Mouse (Mus musculus) lung, adult 2 months (tissue): Measurements from ENCODE around the gene Zfp524. TPM values are rescaled to one million over a fixed set of nuclear protein-coding genes. Genes with fewer than 3 reads are reported as not detected.

ENCODE experiments used
- DNase-seq: peaks from one replicate; pipeline ENCODE4 v3.0.0; 2022
- H3K4me1 ChIP-seq: fragments of 200-500 bp; 2 replicates; pipeline ENCODE4 v1.6.1; 2011; ENCODE audit warnings: low read length; ENCODE audit not compliant: control insufficient read depth, insufficient read depth
- H3K4me3 ChIP-seq: fragments of 200-500 bp; replicated peaks from 2 replicates; pipeline ENCODE3; 2011; ENCODE audit warnings: low read depth, mild to moderate bottlenecking, control low read depth, low read length; ENCODE audit errors: extremely low read depth
- CTCF ChIP-seq: fragments of 200-500 bp; IDR thresholded peaks from 2 replicates; pipeline ENCODE4 v1.5.1; 2011; ENCODE audit warnings: mild to moderate bottlenecking, low read length, control low read depth; ENCODE audit not compliant: insufficient read depth
- POLR2A ChIP-seq: fragments of 200-500 bp; IDR thresholded peaks from 2 replicates; pipeline ENCODE4 v1.6.1; 2011; ENCODE audit warnings: low read depth, mild to moderate bottlenecking, control low read depth, low read length, borderline replicate concordance; ENCODE audit errors: extremely low read depth
- WGBS: fragments of 180-500 bp; shearing (Covaris S2); methylation state at CpG from one replicate; pipeline ENCODE4 v1.1.7; 2018; 5-methylcytosine and 5-hydroxymethylcytosine counted together
- polyA plus RNA-seq: library from polyadenylated mRNA; depleted of rRNA; stranded (reverse); fragments of >200 nt; gene quantifications from 2 replicates; pipeline ENCODE4 v1.2.3, GENCODE M21; 2012

The Zfp524 gene
- polyA plus RNA-seq, 1 experiment, result 37.0 TPM

- WGBS, result 95% methylated on average over 21 of the region's 21 CpGs
- Histone ChIP-seq H3K4me3 (no peak overlapping the region), H3K4me1 (0 out of 2 replicates have a peak, but pooled peaks cover 2% of the 10 kb centered on the region)
- no peak for TF ChIP-seq CTCF
- TF ChIP-seq POLR2A, result no peak
- no peak for DNase-seq
Measured at GRCm38 (mm10) chr7:5029946-5030345, 15.7 kb downstream of the Zfp524 start.

DNA sequence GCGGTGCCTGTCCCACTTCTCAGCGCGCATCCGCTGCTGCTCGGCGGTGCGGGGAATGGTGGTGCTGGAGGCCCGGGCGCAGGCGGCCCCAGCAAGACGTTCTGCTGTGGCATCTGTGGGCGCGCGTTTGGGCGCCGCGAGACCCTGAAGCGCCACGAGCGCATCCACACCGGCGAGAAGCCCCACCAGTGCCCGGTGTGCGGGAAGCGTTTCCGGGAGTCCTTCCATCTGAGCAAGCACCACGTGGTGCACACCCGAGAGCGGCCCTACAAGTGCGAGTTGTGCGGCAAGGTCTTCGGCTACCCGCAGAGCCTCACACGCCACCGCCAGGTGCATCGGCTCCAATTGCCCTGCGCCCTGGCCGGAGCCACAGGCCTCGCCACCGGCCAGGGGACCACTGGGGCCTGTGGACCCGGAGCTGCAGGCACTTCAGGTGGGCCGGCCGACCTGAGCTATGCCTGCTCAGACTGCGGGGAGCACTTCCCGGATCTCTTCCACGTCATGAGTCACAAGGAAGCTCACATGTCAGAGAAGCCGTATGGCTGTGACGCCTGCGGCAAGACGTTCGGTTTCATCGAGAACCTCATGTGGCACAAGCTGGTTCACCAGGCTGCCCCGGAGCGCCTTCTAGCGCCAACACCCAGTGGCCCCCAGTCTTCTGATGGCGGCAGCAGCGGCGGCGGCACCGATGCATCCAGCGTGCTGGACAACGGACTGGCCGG, 16.5 kb downstream of the Zfp524 start:
- TF ChIP-seq CTCF (no peak), POLR2A (no peak)
- Histone ChIP-seq H3K4me3 (no peak overlapping the region), H3K4me1 (no peaks in the 10 kb centered on the region)
- 92% methylated on average over 63 of the region's 63 CpGs for WGBS
- no peak for DNase-seq

- 90% methylated on average over 46 of the region's 46 CpGs for WGBS
- TF ChIP-seq POLR2A, result no peak
- TF ChIP-seq CTCF, result no peak
- Histone ChIP-seq H3K4me3 (no peak overlapping the region), H3K4me1 (no peaks in the 10 kb centered on the region)
- no peak for DNase-seq
Measured at GRCm38 (mm10) chr7:5031496-5031895, 17.3 kb downstream of the Zfp524 start.

- TF ChIP-seq CTCF, result no peak
- TF ChIP-seq POLR2A, result no peak
- DNase-seq, result no peak
- 91% methylated on average over 3 of the region's 3 CpGs for WGBS
- peaks cover 5% of the 10 kb centered on the region for H3K4me1 ChIP-seq
- no peak within 1 kb of the TSS for H3K4me3 ChIP-seq
Measured at GRCm38 (mm10) chr7:5033818-5034217, 19.6 kb downstream of the Zfp524 start, which contains the start of gene 4632433K11Rik. 4632433K11Rik (plus strand) TSS chr7:5034118.

DNA sequence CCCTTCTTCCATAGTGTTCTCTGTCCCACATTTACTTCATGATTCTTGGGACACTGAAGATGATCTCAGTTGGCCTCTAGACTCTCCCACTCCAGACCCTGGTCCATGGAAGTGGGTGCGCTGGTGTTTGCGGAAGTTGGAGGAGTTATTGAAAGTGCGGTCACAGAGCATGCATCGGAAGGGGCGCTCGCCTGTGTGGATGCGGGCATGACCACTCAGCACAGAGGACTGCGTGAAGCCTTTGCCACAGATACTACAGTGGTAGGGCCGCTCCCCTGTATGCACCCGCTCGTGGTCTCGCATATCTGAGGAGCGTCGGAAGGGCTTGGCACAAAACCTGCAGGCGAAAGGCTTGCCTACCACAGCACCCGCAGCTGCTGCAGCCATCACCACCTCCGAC, 21.4 kb downstream of the Zfp524 start:
- peaks cover 7% of the 10 kb centered on the region for H3K4me1 ChIP-seq
- H3K4me3 ChIP-seq, result no peak overlapping the region
- 94% methylated on average over 17 of the region's 17 CpGs for WGBS
- DNase-seq, result no peak
- TF ChIP-seq POLR2A (no peak), CTCF (no peak)

DNA sequence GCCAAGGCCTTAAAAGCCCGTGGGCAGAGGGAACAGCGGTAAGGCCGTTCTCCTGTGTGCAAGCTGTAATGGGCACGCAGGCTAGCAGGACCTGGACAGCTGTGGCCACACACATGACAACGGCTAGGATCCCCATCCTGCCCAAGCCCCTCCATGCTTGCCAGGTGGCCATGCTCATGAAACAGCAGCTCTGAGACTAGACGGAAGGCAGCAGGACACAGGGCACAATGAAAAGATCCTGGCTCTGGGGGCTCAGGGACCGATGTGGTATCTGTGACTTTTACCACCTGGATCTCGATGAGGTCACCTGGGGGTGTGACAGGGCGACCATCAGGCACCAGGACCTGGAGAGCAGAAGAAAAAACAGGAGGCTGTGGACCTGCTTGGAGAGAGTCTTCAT, 21.9 kb downstream of the Zfp524 start:
- peaks cover 7% of the 10 kb centered on the region for H3K4me1 ChIP-seq
- no peak overlapping the region for H3K4me3 ChIP-seq
- 97% methylated on average over 9 of the region's 9 CpGs for WGBS
- no peak for DNase-seq
- TF ChIP-seq CTCF, result no peak
- TF ChIP-seq POLR2A, result no peak

- H3K4me1 ChIP-seq, result peaks cover 7% of the 10 kb centered on the region
- TF ChIP-seq POLR2A, result no peak
- no peak for TF ChIP-seq CTCF
- H3K4me3 ChIP-seq, result no peak overlapping the region
- 93% methylated on average over 7 of the region's 7 CpGs for WGBS
- no peak for DNase-seq
Measured at GRCm38 (mm10) chr7:5037026-5037425, 22.8 kb downstream of the Zfp524 start.

DNA sequence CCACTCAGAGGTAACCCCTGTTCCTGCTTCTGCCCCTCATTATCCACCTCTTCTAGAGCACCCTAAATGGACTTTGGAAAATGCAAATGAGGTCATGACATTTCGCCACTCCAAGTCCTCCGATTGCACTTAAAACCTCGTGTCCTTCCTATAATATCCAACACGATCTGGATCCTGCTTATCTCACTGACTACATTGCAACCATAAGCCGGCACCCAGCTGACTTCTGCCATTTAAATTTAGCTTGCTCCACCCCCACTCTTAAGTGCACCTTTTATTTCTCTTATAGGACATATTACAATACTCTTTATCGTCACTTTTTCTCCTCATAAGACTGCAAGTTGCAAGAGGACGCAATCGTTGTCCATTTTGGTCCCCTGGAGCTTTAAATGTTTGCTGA, 23.3 kb downstream of the Zfp524 start:
- no peak for DNase-seq
- no peak overlapping the region for H3K4me3 ChIP-seq
- WGBS, result 84% methylated on average over 8 of the region's 8 CpGs
- no peak for TF ChIP-seq CTCF
- TF ChIP-seq POLR2A, result no peak
- H3K4me1 ChIP-seq, result peaks cover 7% of the 10 kb centered on the region

GRCm38 (mm10) chr7:5038109-5038732, 24.0 kb downstream of the Zfp524 start, which contains the start of gene Zfp784:
Zfp784 (minus strand) TSS chr7:5038446.
- peak; percentile 96 for DNase-seq
- TF ChIP-seq CTCF (no peak), POLR2A (peak; percentile 64; the same call in 1 of the 2 replicates)
- 1% methylated on average over 48 of the region's 48 CpGs for WGBS
- Histone ChIP-seq H3K4me3 (peak within 1 kb of the TSS; percentile 99), H3K4me1 (peaks cover 7% of the 10 kb centered on the region)

- H3K4me1 ChIP-seq, result peaks cover 7% of the 10 kb centered on the region
- H3K4me3 ChIP-seq, result peak overlapping the region; percentile 99
- TF ChIP-seq CTCF (no peak), POLR2A (no peak)
- DNase-seq, result no peak
- WGBS, result 21% methylated on average over 5 of the region's 5 CpGs
Measured at GRCm38 (mm10) chr7:5038940-5039339, 24.7 kb downstream of the Zfp524 start.
